Mouse (Mus musculus) adrenal gland, adult 18-20 months (tissue): ENCODE results near the gene Olfr1153. TPM values are rescaled to one million over a fixed set of nuclear protein-coding genes. Genes with fewer than 3 reads are reported as not detected.

Experiments
- DNase-seq, 2 experiments: peaks; one replicate each; pipeline ENCODE4 v3.0.0; 2021 to 2022; ENCODE audit warnings: low spot score in 2 of 2
- long read RNA-seq, 2 experiments: library from polyadenylated mRNA; stranded (forward); transcript quantifications; one replicate each; pipeline ENCODE4 v2.0.0; 2021
- total RNA-seq, 2 experiments: library from RNA; stranded (reverse); gene quantifications; 1 replicate in 1 of 2; 2 replicates in 1 of 2; pipeline ENCODE4 v1.2.3; 2021

Gene Olfr1153
- not detected for total RNA-seq
- long read RNA-seq, experiment 1: 0 reads
- long read RNA-seq, experiment 2: 0 reads

- DNase-seq: no peak
Observed at GRCm38 (mm10) chr2:87894662-87895061, at the start of gene Olfr1153. TSS of gene Olfr1153 (plus strand) at chr2:87894962.

GRCm38 (mm10) chr2:87855562-87855961 lies 39.2 kb upstream of the Olfr1153 start, which contains the start of gene Olfr1151:
TSS of gene Olfr1151 (plus strand) at chr2:87855862.
- no peak for DNase-seq

- no peak for DNase-seq
Observed at GRCm38 (mm10) chr2:87866192-87866591, 28.6 kb upstream of the Olfr1153 start, which contains the start of gene Olfr1152. TSS of gene Olfr1152 (plus strand) at chr2:87866492.

GRCm38 (mm10) chr2:87905066-87905465 lies 10.3 kb downstream of the Olfr1153 start, which contains the start of gene Olfr1154:
TSS of gene Olfr1154 (minus strand) at chr2:87905166.
- no peak for DNase-seq

GRCm38 (mm10) chr2:87945037-87945436 lies 50.3 kb downstream of the Olfr1153 start, which contains the start of gene Olfr1155:
TSS of gene Olfr1155 (minus strand) at chr2:87945137.
- DNase-seq: no peak

Other genes with a start within 250 kb of the Olfr1153 start
- gene Olfr1133, start 247.6 kb upstream of the Olfr1153 start, total RNA-seq: not detected
- not detected for gene Olfr1134, start 236.5 kb upstream of the Olfr1153 start, total RNA-seq
- gene Olfr1135, start 221.3 kb upstream of the Olfr1153 start, total RNA-seq: not detected
- gene Olfr1136, start 201.0 kb upstream of the Olfr1153 start, total RNA-seq: not detected
- not detected for gene Olfr1137, start 181.8 kb upstream of the Olfr1153 start, total RNA-seq
- gene Olfr1138, start 155.0 kb upstream of the Olfr1153 start, total RNA-seq: not detected
- gene Olfr1140, start 151.2 kb upstream of the Olfr1153 start, total RNA-seq: not detected
- gene Olfr1141, start 141.0 kb upstream of the Olfr1153 start, total RNA-seq: not detected
- gene Olfr152, start 115.5 kb upstream of the Olfr1153 start, total RNA-seq: not detected
- not detected for gene Olfr1143, start 94.4 kb upstream of the Olfr1153 start, total RNA-seq
- gene Olfr1145, start 85.1 kb upstream of the Olfr1153 start, total RNA-seq: not detected
- not detected for gene Olfr1148, start 64.4 kb upstream of the Olfr1153 start, total RNA-seq
- gene Olfr1150-ps1, start 51.0 kb upstream of the Olfr1153 start, total RNA-seq: not detected
- gene Olfr1151, start 39.1 kb upstream of the Olfr1153 start, total RNA-seq: not detected
- gene Olfr1152, start 28.5 kb upstream of the Olfr1153 start, total RNA-seq: not detected
- not detected for gene Olfr1154, start 10.2 kb downstream of the Olfr1153 start, total RNA-seq
- gene Olfr1155, start 50.2 kb downstream of the Olfr1153 start, total RNA-seq: not detected
- gene Olfr1156, start 58.1 kb downstream of the Olfr1153 start, total RNA-seq: not detected
- not detected for gene Olfr1157, start 73.3 kb downstream of the Olfr1153 start, total RNA-seq
- gene Olfr74, start 79.7 kb downstream of the Olfr1153 start, total RNA-seq: not detected
- gene Olfr1158, start 95.2 kb downstream of the Olfr1153 start, total RNA-seq: not detected
- not detected for gene Olfr1160, start 113.3 kb downstream of the Olfr1153 start, total RNA-seq
- gene Olfr1161, start 127.8 kb downstream of the Olfr1153 start, total RNA-seq: not detected
- not detected for gene Olfr73, start 142.7 kb downstream of the Olfr1153 start, total RNA-seq
- not detected for gene Olfr1162, start 156.2 kb downstream of the Olfr1153 start, total RNA-seq
- not detected for gene Olfr1163, start 176.9 kb downstream of the Olfr1153 start, total RNA-seq
- not detected for gene Olfr1164, start 199.0 kb downstream of the Olfr1153 start, total RNA-seq
- gene Olfr1166, start 233.3 kb downstream of the Olfr1153 start, total RNA-seq: not detected